Mouse (Mus musculus): ENCODE data around the gene Rapgefl1. TPM values are rescaled to one million over a fixed set of nuclear protein-coding genes. Genes with fewer than 3 reads are reported as not detected.

Gene Rapgefl1
- polyA plus RNA-seq, 1 experiment from 2014 or later: 4.7 TPM

GRCm38 (mm10) chr11:98846865-98847604, 10.4 kb downstream of the Rapgefl1 start:
- WGBS: 70% methylated on average over 19 of the region's 19 CpGs
- Histone ChIP-seq H3K4me1 (peaks cover 19% of the 10 kb centered on the region), H3K4me3 (no peak overlapping the region), H3K9me3 (no peaks in the 10 kb centered on the region), H3K36me3 (no peaks in the 10 kb centered on the region), H3K9ac (no peak overlapping the region), H3K27ac (no peak overlapping the region), H3K27me3 (replicated peaks) (0 out of 2 replicates have a peak, but pooled peaks cover 6% of the 10 kb centered on the region), H3K4me2 (replicated peaks) (no peak overlapping the region)
- ATAC-seq (ENCODE audit: low FRiP score, low read depth): no peak

GRCm38 (mm10) chr11:98849196-98849894, 12.8 kb downstream of the Rapgefl1 start:
- no peak for ATAC-seq (ENCODE audit: low FRiP score, low read depth)
- H3K27ac ChIP-seq: no peak overlapping the region
- H3K4me2 ChIP-seq (replicated peaks): peak overlapping the region; percentile 31
- H3K36me3 ChIP-seq: no peaks in the 10 kb centered on the region
- no peak overlapping the region for H3K4me3 ChIP-seq
- 0 out of 2 replicates have a peak, but pooled peaks cover 6% of the 10 kb centered on the region for H3K27me3 ChIP-seq (replicated peaks)
- H3K9me3 ChIP-seq: no peaks in the 10 kb centered on the region
- peaks cover 24% of the 10 kb centered on the region for H3K4me1 ChIP-seq
- WGBS: 8% methylated on average over 19 of the region's 19 CpGs
- no peak overlapping the region for H3K9ac ChIP-seq

- Histone ChIP-seq H3K27me3 (replicated peaks) (0 out of 2 replicates have a peak, but pooled peaks cover 6% of the 10 kb centered on the region), H3K4me2 (replicated peaks) (peak overlapping the region; percentile 31), H3K4me1 (peaks cover 24% of the 10 kb centered on the region), H3K36me3 (no peaks in the 10 kb centered on the region), H3K9me3 (no peaks in the 10 kb centered on the region), H3K27ac (no peak overlapping the region), H3K4me3 (no peak overlapping the region), H3K9ac (no peak overlapping the region)
- WGBS: 57% methylated on average over 26 of the region's 26 CpGs
- ATAC-seq (ENCODE audit: low FRiP score, low read depth): peak; percentile 68; the same call in 1 of the 2 replicates
These were observed 13.8 kb downstream of the Rapgefl1 start for GRCm38 (mm10) chr11:98850100-98851093.

GRCm38 (mm10) chr11:98854116-98854515, 17.5 kb downstream of the Rapgefl1 start:
- no peak for ATAC-seq (ENCODE audit: low FRiP score, low read depth)
- Histone ChIP-seq H3K4me1 (peaks cover 22% of the 10 kb centered on the region), H3K36me3 (no peaks in the 10 kb centered on the region), H3K27me3 (replicated peaks) (0 out of 2 replicates have a peak, but pooled peaks cover 6% of the 10 kb centered on the region), H3K9ac (no peak overlapping the region), H3K27ac (no peak overlapping the region), H3K4me3 (no peak overlapping the region), H3K4me2 (replicated peaks) (no peak overlapping the region), H3K9me3 (no peaks in the 10 kb centered on the region)
- 95% methylated on average over 8 of the region's 8 CpGs for whole genome bisulfite sequencing

- Histone ChIP-seq H3K4me3 (no peak overlapping the region), H3K27ac (no peak overlapping the region), H3K4me2 (replicated peaks) (no peak overlapping the region), H3K27me3 (replicated peaks) (0 out of 2 replicates have a peak, but pooled peaks cover 6% of the 10 kb centered on the region), H3K4me1 (peaks cover 17% of the 10 kb centered on the region), H3K9me3 (no peaks in the 10 kb centered on the region), H3K36me3 (no peaks in the 10 kb centered on the region), H3K9ac (no peak overlapping the region)
- 94% methylated on average over 2 of the region's 2 CpGs for WGBS
- no peak for ATAC-seq (ENCODE audit: low FRiP score, low read depth)
These were observed 18.1 kb downstream of the Rapgefl1 start for GRCm38 (mm10) chr11:98854659-98855058.

- no peak for ATAC-seq (ENCODE audit: low FRiP score, low read depth)
- Histone ChIP-seq H3K36me3 (no peaks in the 10 kb centered on the region), H3K27me3 (replicated peaks) (no peaks in the 10 kb centered on the region), H3K9me3 (no peaks in the 10 kb centered on the region), H3K4me1 (peaks cover 5% of the 10 kb centered on the region; the same call in 1 of the 2 replicates), H3K4me2 (replicated peaks) (no peak overlapping the region), H3K4me3 (no peak overlapping the region), H3K9ac (no peak overlapping the region), H3K27ac (no peak overlapping the region)
- WGBS: 41% methylated on average over 14 of the region's 14 CpGs
These were observed 22.5 kb downstream of the Rapgefl1 start for GRCm38 (mm10) chr11:98858759-98859731.

GRCm38 (mm10) chr11:98863028-98863750, 26.6 kb downstream of the Rapgefl1 start, which contains the start of gene Wipf2:
Gene Wipf2, plus strand, starts transcription at chr11:98863638.
- Histone ChIP-seq H3K9me3 (no peaks in the 10 kb centered on the region), H3K36me3 (peaks cover 13% of the 10 kb centered on the region), H3K4me1 (peaks cover 15% of the 10 kb centered on the region; the same call in 1 of the 2 replicates), H3K27me3 (replicated peaks) (no peaks in the 10 kb centered on the region), H3K27ac (peak within 1 kb of the TSS; percentile 81), H3K9ac (peak within 1 kb of the TSS; percentile 74), H3K4me2 (replicated peaks) (peak within 1 kb of the TSS; percentile 66), H3K4me3 (peak within 1 kb of the TSS; percentile 64)
- ATAC-seq (ENCODE audit: low FRiP score, low read depth): peak; percentile 91
- 7% methylated on average over 41 of the region's 41 CpGs for WGBS

GRCm38 (mm10) chr11:98863751-98864429, 27.3 kb downstream of the Rapgefl1 start:
- Histone ChIP-seq H3K9me3 (no peaks in the 10 kb centered on the region), H3K4me1 (peaks cover 15% of the 10 kb centered on the region; the same call in 1 of the 2 replicates), H3K4me2 (replicated peaks) (peak overlapping the region; percentile 66), H3K9ac (peak overlapping the region; percentile 74), H3K27me3 (replicated peaks) (no peaks in the 10 kb centered on the region), H3K36me3 (peaks cover 16% of the 10 kb centered on the region), H3K4me3 (peak overlapping the region; percentile 64), H3K27ac (peak overlapping the region; percentile 81)
- under 1% methylated on average over 38 of the region's 39 CpGs for WGBS
- ATAC-seq (ENCODE audit: low FRiP score, low read depth): peak; percentile 78

- ATAC-seq (ENCODE audit: low FRiP score, low read depth): no peak
- Histone ChIP-seq H3K4me2 (replicated peaks) (no peak overlapping the region), H3K27ac (no peak overlapping the region), H3K36me3 (peaks cover 35% of the 10 kb centered on the region), H3K9ac (no peak overlapping the region), H3K4me1 (peaks cover 15% of the 10 kb centered on the region; the same call in 1 of the 2 replicates), H3K27me3 (replicated peaks) (no peaks in the 10 kb centered on the region), H3K9me3 (no peaks in the 10 kb centered on the region), H3K4me3 (no peak overlapping the region)
- WGBS: 53% methylated on average over 12 of the region's 12 CpGs
These were observed 30.7 kb downstream of the Rapgefl1 start for GRCm38 (mm10) chr11:98867293-98867692.

GRCm38 (mm10) chr11:98869906-98870305, 33.3 kb downstream of the Rapgefl1 start:
- Histone ChIP-seq H3K27ac (no peak overlapping the region), H3K9ac (no peak overlapping the region), H3K27me3 (replicated peaks) (no peaks in the 10 kb centered on the region), H3K4me1 (peaks cover 7% of the 10 kb centered on the region; the same call in 1 of the 2 replicates), H3K9me3 (no peaks in the 10 kb centered on the region), H3K36me3 (peaks cover 49% of the 10 kb centered on the region), H3K4me2 (replicated peaks) (no peak overlapping the region), H3K4me3 (no peak overlapping the region)
- WGBS: 95% methylated on average over 8 of the region's 8 CpGs
- ATAC-seq (ENCODE audit: low FRiP score, low read depth): no peak

Measured in neural tube, embryonic 12.5 days (tissue).